Mouse (Mus musculus): Measurements from ENCODE around the gene Mien1.

Mien1 gene

GRCm38 (mm10) chr11:98428436-98428835, 10.4 kb downstream of the Mien1 start:
- DNase-seq (ENCODE audit: low spot score) = no peak

GRCm38 (mm10) chr11:98426592-98426991, 12.2 kb downstream of the Mien1 start:
- DNase-seq (ENCODE audit: low spot score) = no peak

GRCm38 (mm10) chr11:98418939-98419547, 19.7 kb downstream of the Mien1 start:
- no peak for DNase-seq (ENCODE audit: low spot score)

GRCm38 (mm10) chr11:98418273-98418672, 20.5 kb downstream of the Mien1 start:
- no peak for DNase-seq (ENCODE audit: low spot score)

GRCm38 (mm10) chr11:98417074-98417473, 21.7 kb downstream of the Mien1 start:
- DNase-seq (ENCODE audit: low spot score) = no peak

- no peak for DNase-seq (ENCODE audit: low spot score)
Observed at GRCm38 (mm10) chr11:98414162-98414561, 24.6 kb downstream of the Mien1 start.

GRCm38 (mm10) chr11:98413731-98414130, 25.1 kb downstream of the Mien1 start:
- DNase-seq (ENCODE audit: low spot score) = no peak

- no peak for DNase-seq (ENCODE audit: low spot score)
Observed at GRCm38 (mm10) chr11:98412797-98413301, 25.9 kb downstream of the Mien1 start.

- DNase-seq (ENCODE audit: low spot score) = no peak
Observed at GRCm38 (mm10) chr11:98412273-98412796, 26.5 kb downstream of the Mien1 start, which contains the start of gene Erbb2. Erbb2 (plus strand) TSS chr11:98412470.

- no peak for DNase-seq (ENCODE audit: low spot score)
Observed at GRCm38 (mm10) chr11:98409341-98409822, 29.4 kb downstream of the Mien1 start.

GRCm38 (mm10) chr11:98408872-98409271, 29.9 kb downstream of the Mien1 start:
- DNase-seq (ENCODE audit: low spot score) = no peak

- DNase-seq (ENCODE audit: low spot score) = no peak
Observed at GRCm38 (mm10) chr11:98406621-98407020, 32.2 kb downstream of the Mien1 start.

GRCm38 (mm10) chr11:98400816-98401215, 38.0 kb downstream of the Mien1 start:
- no peak for DNase-seq (ENCODE audit: low spot score)

GRCm38 (mm10) chr11:98400161-98400726, 38.5 kb downstream of the Mien1 start, which contains the start of gene Pgap3:
Pgap3 (minus strand) TSS chr11:98400490.
- DNase-seq (ENCODE audit: low spot score) = peak; percentile 86

GRCm38 (mm10) chr11:98397946-98398345, 40.8 kb downstream of the Mien1 start:
- no peak for DNase-seq (ENCODE audit: low spot score)

- DNase-seq (ENCODE audit: low spot score) = no peak
Observed at GRCm38 (mm10) chr11:98395041-98395440, 43.8 kb downstream of the Mien1 start.

GRCm38 (mm10) chr11:98394301-98394700, 44.5 kb downstream of the Mien1 start:
- no peak for DNase-seq (ENCODE audit: low spot score)

- peak; percentile 60 for DNase-seq (ENCODE audit: low spot score)
Observed at GRCm38 (mm10) chr11:98393317-98393716, 45.5 kb downstream of the Mien1 start.

GRCm38 (mm10) chr11:98392645-98393044, 46.1 kb downstream of the Mien1 start:
- no peak for DNase-seq (ENCODE audit: low spot score)

GRCm38 (mm10) chr11:98392034-98392433, 46.8 kb downstream of the Mien1 start:
- DNase-seq (ENCODE audit: low spot score) = no peak

GRCm38 (mm10) chr11:98390141-98390540, 48.6 kb downstream of the Mien1 start:
- no peak for DNase-seq (ENCODE audit: low spot score)

GRCm38 (mm10) chr11:98389221-98389780, 49.5 kb downstream of the Mien1 start:
- DNase-seq (ENCODE audit: low spot score) = peak; percentile 37

GRCm38 (mm10) chr11:98388282-98388681, 50.5 kb downstream of the Mien1 start:
- no peak for DNase-seq (ENCODE audit: low spot score)
